Mouse (Mus musculus): Measurements from ENCODE around the gene Gjc3.
"Not testable (repeated sequence)": the region's sequence is repeated elsewhere in the genome, so short reads cannot be mapped to it uniquely, and the experiment has no call there.

The Gjc3 gene

GRCm38 (mm10) chr5:137962945-137963344 lies at the start of gene Gjc3:
Gene Gjc3 (minus strand): TSS chr5:137963098.
- DNase-seq (ENCODE audit: low spot score) = no peak

GRCm38 (mm10) chr5:138012382-138012781 lies 49.5 kb upstream of the Gjc3 start:
- DNase-seq (ENCODE audit: low spot score) = no peak

GRCm38 (mm10) chr5:138009437-138009836 lies 46.5 kb upstream of the Gjc3 start:
- no peak for DNase-seq (ENCODE audit: low spot score)

- no peak for DNase-seq (ENCODE audit: low spot score)
Measured at GRCm38 (mm10) chr5:137986351-137986750, 23.5 kb upstream of the Gjc3 start.

GRCm38 (mm10) chr5:137981300-137981699 lies 18.4 kb upstream of the Gjc3 start, which contains the start of gene Azgp1:
Gene Azgp1 (plus strand): TSS chr5:137981520.
- no peak for DNase-seq (ENCODE audit: low spot score)

- DNase-seq (ENCODE audit: low spot score) = no peak
Measured at GRCm38 (mm10) chr5:137979081-137979480, 16.2 kb upstream of the Gjc3 start.

- DNase-seq (ENCODE audit: low spot score) = no peak
Measured at GRCm38 (mm10) chr5:137977291-137977690, 14.4 kb upstream of the Gjc3 start.

- no peak for DNase-seq (ENCODE audit: low spot score)
Measured at GRCm38 (mm10) chr5:137975434-137975833, 12.5 kb upstream of the Gjc3 start.

GRCm38 (mm10) chr5:137974724-137975123 lies 11.8 kb upstream of the Gjc3 start:
- no peak for DNase-seq (ENCODE audit: low spot score)

- DNase-seq (ENCODE audit: low spot score) = no peak
Measured at GRCm38 (mm10) chr5:137973738-137974137, 10.8 kb upstream of the Gjc3 start.

GRCm38 (mm10) chr5:137973161-137973560 lies 10.3 kb upstream of the Gjc3 start:
- no peak for DNase-seq (ENCODE audit: low spot score)

GRCm38 (mm10) chr5:137966492-137966891 lies 3.6 kb upstream of the Gjc3 start:
- DNase-seq (ENCODE audit: low spot score) = no peak

- DNase-seq (ENCODE audit: low spot score) = no peak
Measured at GRCm38 (mm10) chr5:137956404-137956803, 6.5 kb downstream of the Gjc3 start.

GRCm38 (mm10) chr5:137951218-137951617 lies 11.7 kb downstream of the Gjc3 start:
- DNase-seq (ENCODE audit: low spot score) = no peak

GRCm38 (mm10) chr5:137947303-137947702 lies 15.6 kb downstream of the Gjc3 start:
- no peak for DNase-seq (ENCODE audit: low spot score)

GRCm38 (mm10) chr5:137943133-137943532 lies 19.8 kb downstream of the Gjc3 start:
- no peak for DNase-seq (ENCODE audit: low spot score)

- no peak for DNase-seq (ENCODE audit: low spot score)
Measured at GRCm38 (mm10) chr5:137940948-137941347, 21.9 kb downstream of the Gjc3 start.

- DNase-seq (ENCODE audit: low spot score) = no peak
Measured at GRCm38 (mm10) chr5:137937238-137937637, 25.7 kb downstream of the Gjc3 start.

GRCm38 (mm10) chr5:137936486-137936885 lies 26.4 kb downstream of the Gjc3 start:
- DNase-seq (ENCODE audit: low spot score) = no peak

- DNase-seq (ENCODE audit: low spot score) = not testable (repeated sequence)
Measured at GRCm38 (mm10) chr5:137933934-137934333, 29.0 kb downstream of the Gjc3 start.

- DNase-seq (ENCODE audit: low spot score) = no peak
Measured at GRCm38 (mm10) chr5:137928439-137928838, 34.5 kb downstream of the Gjc3 start.

GRCm38 (mm10) chr5:137922171-137922570 lies 40.7 kb downstream of the Gjc3 start:
- no peak for DNase-seq (ENCODE audit: low spot score)

- DNase-seq (ENCODE audit: low spot score) = no peak
Measured at GRCm38 (mm10) chr5:137921532-137921931, 41.4 kb downstream of the Gjc3 start, which contains the start of gene Cyp3a13. Gene Cyp3a13 (minus strand): TSS chr5:137921619.

- no peak for DNase-seq (ENCODE audit: low spot score)
Measured at GRCm38 (mm10) chr5:137915550-137915949, 47.3 kb downstream of the Gjc3 start.

- no peak for DNase-seq (ENCODE audit: low spot score)
Measured at GRCm38 (mm10) chr5:137914508-137914907, 48.4 kb downstream of the Gjc3 start.
